Mouse (Mus musculus) kidney, adult 2 months (tissue): ENCODE results near the gene Rgl2. TPM values are rescaled to one million over a fixed set of nuclear protein-coding genes. Genes with fewer than 3 reads are reported as not detected.
A peak's percentile ranks its signal among the peaks of the same experiment; 100 is the strongest.

ENCODE experiments used
- DNase-seq: peaks from one replicate; pipeline ENCODE4 v3.0.0; 2021
- H3K27ac ChIP-seq: fragments of 200-500 bp; 2 replicates; pipeline ENCODE4 v1.5.1; 2012; ENCODE audit warnings: low read depth, low read length, control low read depth, inconsistent platforms; ENCODE audit not compliant: insufficient read depth
- H3K27me3 ChIP-seq: fragments of 200-500 bp; replicated peaks from 2 replicates; pipeline ENCODE4 v1.6.1; 2012; ENCODE audit warnings: mild to moderate bottlenecking, moderate library complexity, low read length, inconsistent platforms; ENCODE audit not compliant: control insufficient read depth, insufficient read depth
- H3K36me3 ChIP-seq: fragments of 200-500 bp; 2 replicates; pipeline ENCODE4 v1.6.1; 2012; ENCODE audit warnings: mild to moderate bottlenecking, moderate library complexity, low read length, inconsistent platforms; ENCODE audit not compliant: control insufficient read depth, insufficient read depth
- H3K4me1 ChIP-seq: fragments of 200-500 bp; 2 replicates; pipeline ENCODE4 v1.6.1; 2011; ENCODE audit warnings: low read length; ENCODE audit not compliant: control insufficient read depth, insufficient read depth
- H3K4me3 ChIP-seq: fragments of 200-500 bp; 2 replicates; pipeline ENCODE4 v1.5.1; 2011; ENCODE audit warnings: mild to moderate bottlenecking, low read depth, low read length, control low read depth; ENCODE audit not compliant: insufficient read depth
- CTCF ChIP-seq: fragments of 200-500 bp; conservative IDR thresholded peaks from 2 replicates; pipeline ENCODE4 v1.5.1; 2011; ENCODE audit warnings: low read depth, mild to moderate bottlenecking, control low read depth, low read length, moderate library complexity, mixed read lengths; ENCODE audit not compliant: insufficient read depth, insufficient read length
- POLR2A ChIP-seq: fragments of 200-500 bp; IDR thresholded peaks from one replicate; pipeline ENCODE4 v1.6.1; 2011; ENCODE audit warnings: low read depth, low read length, control low read depth
- WGBS: fragments of 180-500 bp; shearing (Covaris S2); methylation state at CpG from one replicate; pipeline ENCODE4 v1.1.7; 2018; 5-methylcytosine and 5-hydroxymethylcytosine counted together
- polyA plus RNA-seq: library from polyadenylated mRNA; depleted of rRNA; stranded (reverse); fragments of >200 nt; gene quantifications from 2 replicates; pipeline ENCODE4 v1.2.3, GENCODE M21; 2012

Gene Rgl2
- polyA plus RNA-seq, 1 experiment = 61.8 TPM

GRCm38 (mm10) chr17:33909869-33910250 lies 19.5 kb upstream of the Rgl2 start:
- peaks cover 4% of the 10 kb centered on the region; the same call in 1 of the 2 replicates for H3K4me1 ChIP-seq
- H3K36me3 ChIP-seq = no peaks in the 10 kb centered on the region; the same call in 1 of the 2 replicates
- peak overlapping the region; percentile 70 for H3K4me3 ChIP-seq
- no peaks in the 10 kb centered on the region for H3K27me3 ChIP-seq
- peak overlapping the region; percentile 78 for H3K27ac ChIP-seq
- TF ChIP-seq CTCF = no peak
- TF ChIP-seq POLR2A = no peak
- peak; percentile 69 for DNase-seq
- WGBS = 2% methylated on average over 14 of the region's 14 CpGs

GRCm38 (mm10) chr17:33910346-33911051 lies 18.8 kb upstream of the Rgl2 start:
- H3K36me3 ChIP-seq = no peaks in the 10 kb centered on the region; the same call in 1 of the 2 replicates

GRCm38 (mm10) chr17:33911052-33911812 lies 18.1 kb upstream of the Rgl2 start:
- Histone ChIP-seq H3K4me1 (peaks cover 7% of the 10 kb centered on the region; the same call in 1 of the 2 replicates), H3K27me3 (no peaks in the 10 kb centered on the region), H3K27ac (no peak overlapping the region), H3K36me3 (no peaks in the 10 kb centered on the region; the same call in 1 of the 2 replicates), H3K4me3 (no peak overlapping the region)
- no peak for DNase-seq
- no peak for TF ChIP-seq POLR2A
- no peak for TF ChIP-seq CTCF
- 59% methylated on average over 31 of the region's 31 CpGs for WGBS

More at GRCm38 (mm10) chr17:33910346-33911051, 18.8 kb upstream of the Rgl2 start:
- Histone ChIP-seq H3K4me3 (peak overlapping the region; percentile 70), H3K4me1 (peaks cover 6% of the 10 kb centered on the region; the same call in 1 of the 2 replicates), H3K27ac (no peak overlapping the region), H3K27me3 (no peaks in the 10 kb centered on the region)
- no peak for DNase-seq
- WGBS = 38% methylated on average over 11 of the region's 11 CpGs
- TF ChIP-seq POLR2A (no peak), CTCF (no peak)

GRCm38 (mm10) chr17:33911813-33912414 lies 17.4 kb upstream of the Rgl2 start:
- H3K36me3 ChIP-seq = no peaks in the 10 kb centered on the region; the same call in 1 of the 2 replicates
- 57% methylated on average over 28 of the region's 28 CpGs for WGBS
- no peak overlapping the region for H3K4me3 ChIP-seq
- H3K27ac ChIP-seq = no peak overlapping the region
- no peaks in the 10 kb centered on the region for H3K27me3 ChIP-seq
- H3K4me1 ChIP-seq = peaks cover 7% of the 10 kb centered on the region; the same call in 1 of the 2 replicates
- peak; percentile 55 for DNase-seq
- TF ChIP-seq POLR2A (no peak), CTCF (no peak)

GRCm38 (mm10) chr17:33913264-33913663 lies 16.1 kb upstream of the Rgl2 start:
- H3K36me3 ChIP-seq = no peaks in the 10 kb centered on the region; the same call in 1 of the 2 replicates
- H3K27ac ChIP-seq = no peak overlapping the region
- H3K27me3 ChIP-seq = no peaks in the 10 kb centered on the region
- peaks cover 7% of the 10 kb centered on the region; the same call in 1 of the 2 replicates for H3K4me1 ChIP-seq
- TF ChIP-seq POLR2A (no peak), CTCF (no peak)
- WGBS = 91% methylated on average over 10 of the region's 10 CpGs
- DNase-seq = no peak
- no peak overlapping the region for H3K4me3 ChIP-seq

- Histone ChIP-seq H3K4me1 (peaks cover 10% of the 10 kb centered on the region; the same call in 1 of the 2 replicates), H3K27ac (no peak overlapping the region), H3K36me3 (no peaks in the 10 kb centered on the region; the same call in 1 of the 2 replicates), H3K4me3 (no peak overlapping the region), H3K27me3 (no peaks in the 10 kb centered on the region)
- TF ChIP-seq CTCF = no peak
- no peak for TF ChIP-seq POLR2A
- DNase-seq = no peak
- WGBS = 94% methylated on average over 8 of the region's 8 CpGs
These were observed 15.4 kb upstream of the Rgl2 start for GRCm38 (mm10) chr17:33913905-33914304.
